Mouse (Mus musculus) embryonic fibroblast, embryonic 13.5 days (primary cell): ENCODE measurements around the gene Hyal2.

Experiments
- CTCF ChIP-seq: IDR thresholded peaks from 2 replicates; pipeline ENCODE4 v1.5.1; 2011; ENCODE audit warnings: mild to moderate bottlenecking, control low read depth, low read length, moderate library complexity, borderline replicate concordance; ENCODE audit not compliant: insufficient read depth
- POLR2A ChIP-seq: IDR thresholded peaks from 2 replicates; pipeline ENCODE4 v1.6.1; 2011; ENCODE audit warnings: low read depth, mild to moderate bottlenecking, control low read depth, low read length, moderate library complexity

DNA sequence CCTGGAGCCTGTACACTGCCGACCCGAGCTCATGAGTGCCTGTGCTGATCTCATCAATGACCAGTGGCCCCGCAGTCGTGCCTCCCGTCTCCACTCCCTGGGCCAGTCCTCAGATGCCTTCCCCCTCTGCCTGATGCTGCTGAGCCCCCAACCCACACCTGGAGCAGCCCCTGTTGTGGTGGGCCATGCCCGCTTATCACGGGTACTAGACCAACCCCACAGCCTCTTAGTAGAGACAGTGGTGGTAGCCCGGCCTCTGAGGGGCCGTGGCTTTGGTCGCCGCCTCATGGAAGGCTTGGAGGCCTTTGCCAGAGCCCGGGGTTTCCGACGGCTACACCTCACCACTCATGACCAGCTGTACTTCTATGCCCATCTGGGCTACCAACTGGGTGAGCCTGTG lies 15.4 kb downstream of the Hyal2 start:
- TF ChIP-seq CTCF (no peak), POLR2A (no peak)
